Mouse (Mus musculus) heart, adult 2 months (tissue): ENCODE data around the gene Duoxa2. TPM values are rescaled to one million over a fixed set of nuclear protein-coding genes. Genes with fewer than 3 reads are reported as not detected.
A peak's percentile ranks its signal among the peaks of the same experiment; 100 is the strongest.

ENCODE experiments used
- DNase-seq, 2 experiments: peaks; one replicate each; pipeline ENCODE4 v3.0.0; 2021
- H3K27ac ChIP-seq: fragments of 200-600 bp; 2 replicates; pipeline ENCODE4 v1.8.1; 2022
- H3K27me3 ChIP-seq: fragments of 200-500 bp; 2 replicates; pipeline ENCODE4 v1.6.1; 2012; ENCODE audit warnings: mild to moderate bottlenecking, low read length, inconsistent platforms, mixed read lengths; ENCODE audit not compliant: control insufficient read depth, insufficient read depth
- H3K36me3 ChIP-seq: fragments of 200-500 bp; 2 replicates; pipeline ENCODE4 v1.6.1; 2012; ENCODE audit warnings: low read length, inconsistent platforms; ENCODE audit not compliant: control insufficient read depth, insufficient read depth
- H3K4me1 ChIP-seq: fragments of 200-500 bp; 2 replicates; pipeline ENCODE4 v1.6.1; 2011; ENCODE audit warnings: low read length; ENCODE audit not compliant: control insufficient read depth, insufficient read depth
- H3K4me3 ChIP-seq: fragments of 200-600 bp; 2 replicates; pipeline ENCODE4 v1.8.1; 2022
- H3K79me2 ChIP-seq: fragments of 200-500 bp; replicated peaks from 2 replicates; pipeline ENCODE4 v1.6.1; 2012; ENCODE audit warnings: mild to moderate bottlenecking, inconsistent platforms, low read length, moderate library complexity, mixed read lengths; ENCODE audit not compliant: control insufficient read depth, insufficient read depth
- H3K9ac ChIP-seq: fragments of 200-500 bp; 2 replicates; pipeline ENCODE4 v1.6.1; 2012; ENCODE audit warnings: low read depth, mild to moderate bottlenecking, control low read depth, inconsistent platforms, low read length, mixed read lengths
- CTCF ChIP-seq: fragments of 200-600 bp; IDR thresholded peaks from 2 replicates; pipeline ENCODE4 v1.8.1; 2022; ENCODE audit warnings: antibody characterized with exemption, mild to moderate bottlenecking, moderate library complexity
- EP300 ChIP-seq: fragments of 200-500 bp; IDR thresholded peaks from 2 replicates; pipeline ENCODE4 v1.6.1; 2011; ENCODE audit warnings: low read depth, low read length, control low read depth; ENCODE audit not compliant: insufficient read depth
- POLR2A ChIP-seq: fragments of 200-500 bp; IDR thresholded peaks from 2 replicates; pipeline ENCODE4 v1.6.1; 2011; ENCODE audit warnings: mild to moderate bottlenecking, low read depth, low read length, control low read depth; ENCODE audit not compliant: insufficient read depth
- WGBS: fragments of 180-500 bp; shearing (Covaris S2); methylation state at CpG from one replicate; pipeline ENCODE4 v1.1.7; 2018; 5-methylcytosine and 5-hydroxymethylcytosine counted together
- intact Hi-C: fragments of 180-260 bp; cut with DNase I; formaldehyde crosslinking; loops from one replicate; pipeline ENCODE4 v1.15.1; 2025
- polyA plus RNA-seq: library from polyadenylated mRNA; depleted of rRNA; stranded (reverse); fragments of >200 nt; gene quantifications from 2 replicates; pipeline ENCODE4 v1.2.3, GENCODE M21; 2012; rRNA removed
- total RNA-seq, 2 experiments: library from RNA; stranded (reverse); gene quantifications; 2 replicates each; pipeline ENCODE4 v1.2.3; 2021

Gene Duoxa2
- total and polyA plus RNA-seq, 3 experiments = 0.18 to 0.23 (median 0.21) TPM

GRCm38 (mm10) chr2:122347257-122347656 is 48.6 kb downstream of the Duoxa2 start:
- Histone ChIP-seq H3K27me3 (no peaks in the 10 kb centered on the region), H3K79me2 (no peaks in the 10 kb centered on the region), H3K27ac (no peak overlapping the region), H3K4me1 (peaks cover 4% of the 10 kb centered on the region; the same call in 1 of the 2 replicates), H3K9ac (no peak overlapping the region), H3K4me3 (no peak overlapping the region), H3K36me3 (no peaks in the 10 kb centered on the region)
- intact Hi-C loops = loop anchor here (10.0 kb wide), 1 partner anchor 278 kb away; no protein-coding TSS in a partner anchor
- TF ChIP-seq POLR2A = no peak
- no peak for TF ChIP-seq EP300
- no peak for TF ChIP-seq CTCF
- WGBS = 96% methylated on average over 3 of the region's 3 CpGs
- no peak for DNase-seq

- intact Hi-C loops = loop anchor here (1.0 to 10.0 kb wide), 5 partner anchors 20 to 276 kb away; partner anchors contain the start of gene Shf
- Histone ChIP-seq H3K79me2 (no peaks in the 10 kb centered on the region), H3K4me1 (peaks cover 4% of the 10 kb centered on the region; the same call in 1 of the 2 replicates), H3K27ac (peak overlapping the region; percentile 98), H3K27me3 (no peaks in the 10 kb centered on the region), H3K9ac (peak overlapping the region; percentile 92), H3K4me3 (peak overlapping the region; percentile 61), H3K36me3 (no peaks in the 10 kb centered on the region)
- WGBS = under 1% methylated on average over 63 of the region's 63 CpGs
- TF ChIP-seq POLR2A = peak; percentile 63
- no peak for TF ChIP-seq EP300
- peak; percentile 91 for TF ChIP-seq CTCF
- DNase-seq = peak; percentile 94 to 96
These were observed 49.9 kb downstream of the Duoxa2 start for GRCm38 (mm10) chr2:122348531-122349131.

- Histone ChIP-seq H3K9ac (peak overlapping the region; percentile 92), H3K79me2 (no peaks in the 10 kb centered on the region), H3K27me3 (no peaks in the 10 kb centered on the region), H3K36me3 (no peaks in the 10 kb centered on the region), H3K4me3 (peak overlapping the region; percentile 61), H3K27ac (peak overlapping the region; percentile 98), H3K4me1 (peaks cover 4% of the 10 kb centered on the region; the same call in 1 of the 2 replicates)
- DNase-seq = no peak
- WGBS = 21% methylated on average over 14 of the region's 14 CpGs
- intact Hi-C loops = loop anchor here (2.0 to 10.0 kb wide), 2 partner anchors 20 to 276 kb away; partner anchors contain the start of gene Shf
- TF ChIP-seq CTCF (no peak), POLR2A (no peak; the same call in 1 of the 2 replicates), EP300 (no peak)
These were observed 50.6 kb downstream of the Duoxa2 start for GRCm38 (mm10) chr2:122349136-122349785.

GRCm38 (mm10) chr2:122351156-122351930 is 52.6 kb downstream of the Duoxa2 start:
- no peak overlapping the region for H3K27ac ChIP-seq
- 61% methylated on average over 5 of the region's 5 CpGs for WGBS

GRCm38 (mm10) chr2:122351931-122352329 is 53.2 kb downstream of the Duoxa2 start:
- TF ChIP-seq CTCF (no peak), EP300 (no peak), POLR2A (no peak)
- H3K79me2 ChIP-seq = no peaks in the 10 kb centered on the region
- no peaks in the 10 kb centered on the region for H3K36me3 ChIP-seq
- peaks cover 4% of the 10 kb centered on the region; the same call in 1 of the 2 replicates for H3K4me1 ChIP-seq
- 64% methylated on average over 4 of the region's 4 CpGs for WGBS
- H3K4me3 ChIP-seq = no peak overlapping the region
- no peak overlapping the region for H3K9ac ChIP-seq
- intact Hi-C loops = no loop called here
- H3K27me3 ChIP-seq = no peaks in the 10 kb centered on the region
- H3K27ac ChIP-seq = no peak overlapping the region
- no peak for DNase-seq

More at GRCm38 (mm10) chr2:122351156-122351930, 52.6 kb downstream of the Duoxa2 start:
- intact Hi-C loops = no loop called here
- Histone ChIP-seq H3K36me3 (no peaks in the 10 kb centered on the region), H3K9ac (no peak overlapping the region), H3K27me3 (no peaks in the 10 kb centered on the region), H3K4me1 (peaks cover 4% of the 10 kb centered on the region; the same call in 1 of the 2 replicates), H3K79me2 (no peaks in the 10 kb centered on the region), H3K4me3 (no peak overlapping the region)
- no peak for DNase-seq
- TF ChIP-seq CTCF = no peak
- TF ChIP-seq EP300 = no peak
- no peak for TF ChIP-seq POLR2A

Other genes with a start within 250 kb of the Duoxa2 start
- 10 to 100 TPM; 10.8 to 11.3 TPM for gene Spg11, start 180.5 kb upstream of the Duoxa2 start, total RNA-seq
- gene Spg11, start 180.5 kb upstream of the Duoxa2 start, polyA plus RNA-seq = 3.8 and 6.7 TPM in 2 replicates
- 100 to 1,000 TPM; 201 to 240 TPM for gene B2m, start 151.2 kb upstream of the Duoxa2 start, total RNA-seq
- gene B2m, start 151.2 kb upstream of the Duoxa2 start, polyA plus RNA-seq = 400 and 574 TPM in 2 replicates
- gene Trim69, start 138.2 kb upstream of the Duoxa2 start, total RNA-seq = not detected
- gene Trim69, start 138.2 kb upstream of the Duoxa2 start, polyA plus RNA-seq = 0.15 TPM in 1 of 2 replicates, not detected in the other
- not detected for gene Patl2, start 112.7 kb upstream of the Duoxa2 start, total RNA-seq
- not detected in 2 replicates for gene Patl2, start 112.7 kb upstream of the Duoxa2 start, polyA plus RNA-seq
- not detected for gene Terb2, start 112.6 kb upstream of the Duoxa2 start, total RNA-seq
- gene Terb2, start 112.6 kb upstream of the Duoxa2 start, polyA plus RNA-seq = not detected in 2 replicates
- gene Sord, start 64.2 kb upstream of the Duoxa2 start, total RNA-seq = 100 to 1,000 TPM; 169 to 202 TPM
- 70.0 and 115 TPM in 2 replicates for gene Sord, start 64.2 kb upstream of the Duoxa2 start, polyA plus RNA-seq
- under 1 TPM; 0.57 to 0.61 TPM for gene Duox2, start 451 bp upstream of the Duoxa2 start, total RNA-seq
- gene Duox2, start 451 bp upstream of the Duoxa2 start, polyA plus RNA-seq = 0.53 and 0.84 TPM in 2 replicates
- gene Duoxa1, start 14.8 kb downstream of the Duoxa2 start, total RNA-seq = under 1 TPM; 0.23 to 0.37 TPM
- 1.1 and 1.5 TPM in 2 replicates for gene Duoxa1, start 14.8 kb downstream of the Duoxa2 start, polyA plus RNA-seq
- under 1 TPM; 0.10 to 0.34 TPM for gene Duox1, start 16.8 kb downstream of the Duoxa2 start, total RNA-seq
- 0.51 and 0.73 TPM in 2 replicates for gene Duox1, start 16.8 kb downstream of the Duoxa2 start, polyA plus RNA-seq
- gene Shf, start 70.3 kb downstream of the Duoxa2 start, total RNA-seq = 1 to 10 TPM; 3.5 to 5.3 TPM
- 3.5 and 5.6 TPM in 2 replicates for gene Shf, start 70.3 kb downstream of the Duoxa2 start, polyA plus RNA-seq
- 10 to 100 TPM; 20.4 to 20.7 TPM for gene Slc28a2, start 127.6 kb downstream of the Duoxa2 start, total RNA-seq
- gene Slc28a2, start 127.6 kb downstream of the Duoxa2 start, polyA plus RNA-seq = 17.6 and 37.8 TPM in 2 replicates
- under 1 TPM; 0.45 to 0.52 TPM for gene Gm14085, start 186.0 kb downstream of the Duoxa2 start, total RNA-seq
- gene Gm14085, start 186.0 kb downstream of the Duoxa2 start, polyA plus RNA-seq = 0.06 and 1.3 TPM in 2 replicates